Mouse (Mus musculus): ENCODE results near the gene Mras. TPM values are rescaled to one million over a fixed set of nuclear protein-coding genes. Genes with fewer than 3 reads are reported as not detected.

Mras gene
- polyA plus RNA-seq, 1 experiment from 2014 or later: 14.9 TPM

DNA sequence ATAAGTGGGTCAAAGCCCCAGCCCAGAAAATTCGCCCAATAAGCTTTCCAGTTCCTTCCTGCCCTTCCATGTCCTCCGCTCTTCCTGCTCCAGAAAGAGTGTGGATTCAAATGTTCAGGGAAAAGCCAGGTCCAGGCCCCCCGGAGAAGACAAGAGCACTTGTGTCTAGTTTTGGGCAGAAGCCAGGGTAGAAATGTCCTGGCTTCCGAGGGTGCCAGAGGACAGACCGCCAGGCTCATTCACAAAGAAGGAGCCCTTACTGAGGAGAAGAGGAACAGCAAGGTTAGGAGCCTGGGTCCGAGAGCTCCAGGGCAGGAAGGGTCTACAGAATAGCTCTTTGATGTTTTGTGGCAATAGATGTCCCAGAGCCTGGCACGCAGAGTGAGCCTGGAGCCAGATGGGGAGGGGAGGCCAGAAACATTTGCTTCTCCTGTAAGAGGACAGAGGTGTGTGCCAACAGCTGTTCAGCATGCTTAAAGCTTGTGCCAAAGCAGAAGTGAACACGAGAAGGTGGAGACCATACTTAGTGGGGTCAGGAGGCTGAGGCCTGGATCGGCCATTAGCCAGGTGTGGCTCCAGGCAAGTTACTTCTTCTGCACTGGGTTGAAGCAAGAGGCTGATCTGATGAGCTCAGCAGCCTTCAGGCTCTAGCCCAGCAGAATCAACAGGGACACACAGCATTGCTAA, 35.8 kb downstream of the Mras start:
- Histone ChIP-seq H3K36me3 (no peaks in the 10 kb centered on the region), H3K4me3 (no peak overlapping the region), H3K9ac (no peak overlapping the region), H3K4me1 (replicated peaks) (peaks cover 22% of the 10 kb centered on the region), H3K9me3 (replicated peaks) (no peaks in the 10 kb centered on the region), H3K27ac (peak overlapping the region; percentile 16; the same call in 1 of the 2 replicates), H3K27me3 (no peaks in the 10 kb centered on the region), H3K4me2 (no peak overlapping the region)
- ATAC-seq (replicated peaks; ENCODE audit: insufficient number of reproducible peaks, insufficient read depth, low FRiP score, low read depth): 0 out of 2 replicates have a peak, but pooled peaks have one; percentile 12
- WGBS: 55% methylated on average over 9 of the region's 9 CpGs

DNA sequence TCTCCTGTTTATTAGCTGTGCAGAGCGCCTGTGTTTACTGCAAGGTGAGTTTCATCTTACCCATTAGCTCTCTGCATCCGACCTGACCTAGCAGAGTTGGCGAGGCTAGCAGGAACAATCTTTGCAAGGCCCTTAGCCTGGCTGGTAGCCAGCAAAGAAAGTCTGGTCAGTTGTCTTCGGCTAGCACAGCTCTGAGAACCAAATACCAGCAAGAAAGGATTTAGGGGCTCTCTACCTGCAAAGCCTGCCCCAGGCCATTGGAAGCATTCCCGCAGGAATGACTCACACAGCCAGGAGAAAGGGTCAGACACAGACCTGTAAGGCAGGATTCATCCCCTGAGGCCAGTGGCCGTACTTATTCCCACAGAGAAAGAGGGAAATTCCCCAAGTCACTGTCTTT, 36.4 kb downstream of the Mras start:
- H3K9me3 ChIP-seq (replicated peaks): no peaks in the 10 kb centered on the region
- H3K27ac ChIP-seq: no peak overlapping the region
- no peak overlapping the region for H3K4me3 ChIP-seq
- H3K4me1 ChIP-seq (replicated peaks): peaks cover 22% of the 10 kb centered on the region
- no peaks in the 10 kb centered on the region for H3K36me3 ChIP-seq
- no peak overlapping the region for H3K4me2 ChIP-seq
- no peaks in the 10 kb centered on the region for H3K27me3 ChIP-seq
- H3K9ac ChIP-seq: no peak overlapping the region
- ATAC-seq (replicated peaks; ENCODE audit: insufficient number of reproducible peaks, insufficient read depth, low FRiP score, low read depth): no peak
- WGBS: 58% methylated on average over 6 of the region's 6 CpGs

DNA sequence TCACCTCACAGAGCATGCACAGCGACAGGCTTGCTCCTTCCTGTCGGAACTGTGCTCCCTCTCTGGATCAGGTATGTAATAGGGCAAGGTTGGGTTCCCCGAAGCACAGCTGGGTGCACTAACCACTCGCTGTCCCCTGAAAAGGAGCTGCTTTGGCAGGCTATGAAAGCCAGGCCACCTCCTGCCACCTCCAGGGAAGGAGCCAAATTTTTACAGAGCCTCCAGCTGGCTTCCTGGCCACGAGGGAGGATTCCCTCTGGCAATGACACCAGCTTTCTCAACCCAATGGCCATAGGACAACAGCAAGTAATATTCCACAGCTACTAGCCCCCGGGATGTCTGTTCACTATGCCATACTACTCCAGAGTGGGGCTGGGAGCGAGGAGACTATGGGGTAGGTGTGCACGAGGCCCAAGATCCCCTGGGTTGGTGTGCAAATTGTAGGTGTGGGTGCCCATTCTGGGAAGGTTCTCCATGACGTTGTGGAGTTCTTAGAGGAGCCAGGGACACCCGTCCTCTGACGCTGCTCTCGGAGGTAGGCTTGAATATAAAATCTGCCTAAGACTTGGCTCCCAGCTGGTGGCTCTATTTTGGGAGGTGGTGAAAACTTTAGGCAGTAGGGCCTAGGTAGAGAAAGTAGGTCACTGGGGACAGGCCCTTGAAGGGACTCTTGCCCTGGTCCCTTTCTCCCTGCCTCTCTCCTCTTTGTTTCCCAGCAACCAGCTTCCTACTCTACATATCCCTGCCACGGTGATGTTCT, 39.9 kb downstream of the Mras start:
- H3K4me1 ChIP-seq (replicated peaks): peaks cover 22% of the 10 kb centered on the region
- no peak overlapping the region for H3K4me3 ChIP-seq
- no peaks in the 10 kb centered on the region for H3K9me3 ChIP-seq (replicated peaks)
- 73% methylated on average over 13 of the region's 13 CpGs for whole genome bisulfite sequencing
- H3K4me2 ChIP-seq: no peak overlapping the region
- peaks cover 5% of the 10 kb centered on the region for H3K36me3 ChIP-seq
- ATAC-seq (replicated peaks; ENCODE audit: insufficient number of reproducible peaks, insufficient read depth, low FRiP score, low read depth): no peak
- H3K27me3 ChIP-seq: no peaks in the 10 kb centered on the region
- no peak overlapping the region for H3K27ac ChIP-seq
- H3K9ac ChIP-seq: no peak overlapping the region

DNA sequence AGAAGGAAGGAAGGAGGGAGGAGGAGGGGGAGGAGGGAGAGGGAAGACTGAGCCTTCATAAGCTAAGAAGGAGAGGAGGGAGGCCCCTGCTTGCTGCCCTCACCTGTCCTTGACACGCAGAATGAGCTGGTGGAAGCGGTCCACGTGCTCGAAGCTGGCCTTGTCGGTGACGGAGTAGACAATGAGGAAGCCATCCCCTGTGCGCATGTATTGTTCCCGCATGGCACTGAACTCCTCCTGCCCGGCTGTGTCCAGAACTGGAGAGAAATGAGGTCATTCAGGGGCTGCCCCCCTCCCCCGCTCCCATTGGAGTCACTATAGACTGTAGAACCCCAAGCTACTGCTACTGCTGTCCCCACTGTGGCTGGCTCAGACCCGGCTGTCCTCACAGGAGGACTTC, 42.8 kb downstream of the Mras start:
- H3K4me3 ChIP-seq: no peak overlapping the region
- no peaks in the 10 kb centered on the region for H3K27me3 ChIP-seq
- H3K9me3 ChIP-seq (replicated peaks): no peaks in the 10 kb centered on the region
- ATAC-seq (replicated peaks; ENCODE audit: insufficient number of reproducible peaks, insufficient read depth, low FRiP score, low read depth): no peak
- peaks cover 7% of the 10 kb centered on the region for H3K4me1 ChIP-seq (replicated peaks)
- no peak overlapping the region for H3K9ac ChIP-seq
- H3K27ac ChIP-seq: no peak overlapping the region
- H3K36me3 ChIP-seq: peaks cover 7% of the 10 kb centered on the region
- no peak overlapping the region for H3K4me2 ChIP-seq
- 78% methylated on average over 11 of the region's 11 CpGs for WGBS

DNA sequence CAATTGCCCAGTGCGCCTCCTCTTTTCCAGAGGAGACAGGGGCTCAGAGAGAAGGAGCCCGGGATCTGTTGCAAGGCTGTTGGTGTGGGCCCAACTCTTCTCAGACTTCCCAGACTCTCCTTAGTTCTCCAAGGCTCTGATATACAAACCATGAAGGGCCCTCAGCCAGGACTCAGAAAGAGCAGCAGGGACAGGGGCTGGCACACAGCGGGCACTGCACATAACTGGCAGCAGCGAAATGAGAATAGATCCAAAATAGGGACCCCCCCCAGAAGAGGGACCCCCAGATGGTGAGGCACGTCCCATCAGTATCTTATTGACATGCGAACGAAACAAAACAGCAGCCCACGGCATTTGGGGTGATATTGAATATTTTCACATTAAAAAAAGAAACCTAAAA, 44.0 kb downstream of the Mras start:
- Histone ChIP-seq H3K9ac (no peak overlapping the region), H3K9me3 (replicated peaks) (no peaks in the 10 kb centered on the region), H3K4me2 (no peak overlapping the region), H3K27ac (no peak overlapping the region), H3K4me1 (replicated peaks) (peaks cover 7% of the 10 kb centered on the region), H3K4me3 (no peak overlapping the region), H3K27me3 (no peaks in the 10 kb centered on the region), H3K36me3 (peaks cover 7% of the 10 kb centered on the region)
- WGBS: 88% methylated on average over 8 of the region's 8 CpGs
- ATAC-seq (replicated peaks; ENCODE audit: insufficient number of reproducible peaks, insufficient read depth, low FRiP score, low read depth): no peak

DNA sequence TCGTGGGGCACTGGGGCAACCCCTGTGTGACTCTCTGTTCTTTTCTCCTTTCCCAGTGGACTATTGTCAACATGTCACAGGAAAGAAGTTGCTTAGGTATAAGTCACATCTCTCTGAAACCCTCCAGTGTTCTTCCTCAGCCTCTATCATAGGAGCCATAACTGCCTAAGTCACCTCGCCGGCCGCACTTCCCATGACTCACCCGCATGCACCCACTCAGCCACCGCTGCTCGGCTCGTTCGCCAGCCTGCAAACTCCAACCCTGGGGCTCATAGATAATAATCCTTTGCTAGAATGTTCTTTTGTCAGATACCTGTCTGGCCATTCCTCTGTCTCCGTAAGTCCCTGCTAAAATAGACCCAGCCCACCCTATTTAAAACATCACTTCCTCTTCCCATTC, 45.6 kb downstream of the Mras start:
- Histone ChIP-seq H3K27me3 (no peaks in the 10 kb centered on the region), H3K9ac (no peak overlapping the region), H3K4me1 (replicated peaks) (no peaks in the 10 kb centered on the region), H3K36me3 (peaks cover 7% of the 10 kb centered on the region), H3K4me3 (no peak overlapping the region), H3K27ac (no peak overlapping the region), H3K4me2 (no peak overlapping the region), H3K9me3 (replicated peaks) (no peaks in the 10 kb centered on the region)
- ATAC-seq (replicated peaks; ENCODE audit: insufficient number of reproducible peaks, insufficient read depth, low FRiP score, low read depth): no peak
- WGBS: 92% methylated on average over 10 of the region's 10 CpGs

DNA sequence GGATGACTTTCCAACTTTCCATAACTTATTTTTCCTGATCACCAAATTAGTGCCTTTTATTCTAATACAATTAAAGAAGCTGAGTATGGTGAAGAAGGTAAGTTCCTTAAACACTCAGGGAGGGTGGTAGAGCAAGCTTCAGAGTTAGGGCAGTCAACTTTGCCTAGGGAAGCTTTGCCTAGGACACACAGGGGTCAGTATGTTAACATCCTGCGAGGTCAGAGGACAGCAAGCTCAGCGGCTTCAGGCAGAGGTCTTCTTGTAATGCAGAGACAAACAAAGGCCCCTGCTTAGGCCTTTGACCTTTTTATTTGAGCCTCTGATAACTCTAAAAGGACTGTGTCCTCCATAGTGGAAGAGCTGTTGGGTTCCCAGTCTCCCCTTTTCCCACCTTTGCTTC, 46.5 kb downstream of the Mras start:
- WGBS: 55% methylated on average over 2 of the region's 2 CpGs
- no peak overlapping the region for H3K27ac ChIP-seq
- H3K36me3 ChIP-seq: peaks cover 7% of the 10 kb centered on the region
- no peak for ATAC-seq (replicated peaks; ENCODE audit: insufficient number of reproducible peaks, insufficient read depth, low FRiP score, low read depth)
- H3K4me3 ChIP-seq: no peak overlapping the region
- H3K27me3 ChIP-seq: no peaks in the 10 kb centered on the region
- H3K4me2 ChIP-seq: no peak overlapping the region
- no peaks in the 10 kb centered on the region for H3K4me1 ChIP-seq (replicated peaks)
- no peaks in the 10 kb centered on the region for H3K9me3 ChIP-seq (replicated peaks)
- no peak overlapping the region for H3K9ac ChIP-seq

DNA sequence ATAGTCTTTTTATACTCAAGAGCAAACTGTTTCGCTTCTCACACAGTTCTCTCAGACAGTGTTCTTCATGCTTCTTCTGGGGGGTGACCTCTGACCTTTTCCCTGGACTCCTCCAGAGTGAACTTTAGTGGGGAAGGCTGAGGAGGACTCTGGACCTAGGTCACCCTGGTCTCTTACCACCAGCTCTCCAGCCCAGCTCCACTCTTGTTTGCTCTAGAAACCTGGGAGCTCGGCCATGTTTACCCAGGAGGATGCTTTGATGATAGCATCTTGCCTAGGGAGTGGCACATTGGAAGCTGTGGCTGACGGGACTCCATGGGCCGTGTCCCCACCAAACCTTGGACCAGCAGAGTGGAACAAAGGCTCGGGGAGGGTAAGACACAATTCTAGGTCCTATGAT, 47.0 kb downstream of the Mras start:
- Histone ChIP-seq H3K27me3 (no peaks in the 10 kb centered on the region), H3K36me3 (peaks cover 7% of the 10 kb centered on the region), H3K9ac (no peak overlapping the region), H3K27ac (no peak overlapping the region), H3K4me3 (no peak overlapping the region), H3K4me2 (no peak overlapping the region), H3K4me1 (replicated peaks) (no peaks in the 10 kb centered on the region), H3K9me3 (replicated peaks) (no peaks in the 10 kb centered on the region)
- no peak for ATAC-seq (replicated peaks; ENCODE audit: insufficient number of reproducible peaks, insufficient read depth, low FRiP score, low read depth)
- 73% methylated on average over 5 of the region's 5 CpGs for WGBS

DNA sequence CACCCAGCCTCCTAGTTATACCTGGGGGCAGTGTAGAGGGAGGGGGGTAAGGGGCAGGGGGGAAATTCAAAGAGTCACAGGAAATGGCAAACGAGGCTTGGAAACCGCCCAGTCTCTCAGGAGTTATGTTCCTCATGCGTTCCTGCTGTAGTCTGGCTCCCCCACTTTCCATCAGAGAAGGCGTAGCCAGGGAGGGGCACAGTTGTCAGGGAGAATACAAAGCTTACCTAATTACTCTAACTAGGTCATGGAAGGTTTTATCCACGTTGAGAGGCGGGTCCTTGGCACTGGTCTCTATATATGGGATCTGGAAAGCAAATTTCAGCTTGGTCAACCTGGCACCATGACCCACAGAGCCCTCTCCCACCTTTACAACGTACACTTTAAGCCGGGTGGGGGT, 47.7 kb downstream of the Mras start:
- 69% methylated on average over 8 of the region's 8 CpGs for WGBS
- Histone ChIP-seq H3K9ac (no peak overlapping the region), H3K27me3 (no peaks in the 10 kb centered on the region), H3K4me2 (no peak overlapping the region), H3K36me3 (peaks cover 7% of the 10 kb centered on the region), H3K4me1 (replicated peaks) (no peaks in the 10 kb centered on the region; the same call in 1 of the 2 replicates), H3K4me3 (no peak overlapping the region), H3K9me3 (replicated peaks) (no peaks in the 10 kb centered on the region), H3K27ac (no peak overlapping the region)
- no peak for ATAC-seq (replicated peaks; ENCODE audit: insufficient number of reproducible peaks, insufficient read depth, low FRiP score, low read depth)

DNA sequence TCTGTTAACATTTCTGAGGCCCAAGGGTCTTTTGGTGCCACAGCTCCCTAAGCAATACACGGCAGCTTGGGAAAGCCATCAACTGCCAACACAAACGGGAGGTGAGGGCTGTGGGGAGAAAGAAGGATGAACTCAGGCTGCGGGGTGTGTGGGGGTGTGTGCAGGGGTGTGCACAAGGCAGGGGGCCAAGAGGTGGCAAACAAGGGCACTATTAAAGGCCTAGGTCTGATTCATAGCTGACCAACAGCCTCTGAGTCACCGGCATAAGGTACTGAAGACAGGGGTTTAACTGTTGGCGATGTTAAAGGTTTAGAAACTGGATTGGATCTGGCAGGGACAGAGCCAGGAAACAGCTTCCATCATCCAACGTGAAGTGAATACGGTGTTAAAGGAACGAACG, 48.3 kb downstream of the Mras start:
- no peak overlapping the region for H3K4me2 ChIP-seq

DNA sequence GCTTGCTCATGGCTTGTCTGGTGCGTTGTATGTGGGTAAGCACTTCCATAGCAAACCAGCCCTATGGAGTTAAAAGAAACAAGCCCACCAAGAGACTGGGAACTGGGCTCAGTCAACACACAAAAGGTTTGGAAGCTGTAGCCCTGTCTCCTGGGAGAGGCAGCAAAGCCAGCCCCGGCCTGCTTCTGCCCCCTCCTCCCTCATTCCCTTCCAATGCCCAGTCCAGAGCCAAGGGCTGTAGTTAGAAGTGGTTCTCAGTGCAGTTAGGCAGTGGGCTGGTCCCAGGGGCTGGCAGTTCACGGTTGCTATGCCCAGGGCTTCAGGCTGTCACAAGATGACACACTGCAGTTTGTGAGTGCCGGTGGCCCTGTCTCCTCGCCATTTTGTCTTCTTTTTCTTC, 49.1 kb downstream of the Mras start:
- no peak overlapping the region for H3K27ac ChIP-seq
- no peak for ATAC-seq (replicated peaks; ENCODE audit: insufficient number of reproducible peaks, insufficient read depth, low FRiP score, low read depth)
- no peaks in the 10 kb centered on the region for H3K27me3 ChIP-seq
- no peak overlapping the region for H3K4me3 ChIP-seq
- H3K4me1 ChIP-seq (replicated peaks): no peaks in the 10 kb centered on the region; the same call in 1 of the 2 replicates
- H3K4me2 ChIP-seq: no peak overlapping the region
- H3K36me3 ChIP-seq: peaks cover 7% of the 10 kb centered on the region
- no peaks in the 10 kb centered on the region for H3K9me3 ChIP-seq (replicated peaks)
- 71% methylated on average over 5 of the region's 5 CpGs for WGBS
- no peak overlapping the region for H3K9ac ChIP-seq

More for the DNA sequence above, 48.3 kb downstream of the Mras start:
- H3K4me3 ChIP-seq: no peak overlapping the region
- no peak overlapping the region for H3K27ac ChIP-seq
- no peaks in the 10 kb centered on the region for H3K27me3 ChIP-seq
- 70% methylated on average over 9 of the region's 9 CpGs for WGBS
- H3K36me3 ChIP-seq: peaks cover 7% of the 10 kb centered on the region
- no peaks in the 10 kb centered on the region; the same call in 1 of the 2 replicates for H3K4me1 ChIP-seq (replicated peaks)
- no peak for ATAC-seq (replicated peaks; ENCODE audit: insufficient number of reproducible peaks, insufficient read depth, low FRiP score, low read depth)
- H3K9me3 ChIP-seq (replicated peaks): no peaks in the 10 kb centered on the region
- H3K9ac ChIP-seq: no peak overlapping the region

DNA sequence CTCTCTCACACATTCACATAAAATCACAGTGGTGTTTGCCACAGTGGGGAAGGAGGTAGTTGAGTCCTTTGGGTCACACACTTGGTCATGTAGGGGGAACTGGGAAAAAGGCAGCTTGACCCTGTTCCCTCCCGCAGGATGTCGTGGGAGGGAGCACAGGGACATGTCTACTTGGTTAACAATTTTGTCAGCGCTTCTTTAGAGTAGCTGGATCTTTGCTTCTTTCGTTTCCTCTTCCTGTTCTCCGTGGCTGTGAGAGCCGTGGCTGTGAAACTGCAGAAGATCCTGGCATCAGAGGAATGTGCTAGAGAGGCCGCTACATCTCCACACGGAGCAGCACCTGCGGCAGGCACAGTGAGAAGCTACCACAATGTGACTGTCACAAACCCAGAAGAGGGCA, 54.6 kb downstream of the Mras start:
- WGBS: 56% methylated on average over 9 of the region's 9 CpGs

More for the DNA sequence above, 54.6 kb downstream of the Mras start:
- H3K27me3 ChIP-seq: 0 out of 2 replicates have a peak, but pooled peaks cover under 1% of the 10 kb centered on the region
- no peaks in the 10 kb centered on the region for H3K9me3 ChIP-seq (replicated peaks)
- no peak overlapping the region for H3K9ac ChIP-seq
- no peak overlapping the region for H3K4me3 ChIP-seq
- no peaks in the 10 kb centered on the region for H3K36me3 ChIP-seq
- no peak for ATAC-seq (replicated peaks; ENCODE audit: insufficient number of reproducible peaks, insufficient read depth, low FRiP score, low read depth)
- H3K4me1 ChIP-seq (replicated peaks): no peaks in the 10 kb centered on the region; the same call in 1 of the 2 replicates
- H3K27ac ChIP-seq: no peak overlapping the region
- no peak overlapping the region for H3K4me2 ChIP-seq
